Mouse (Mus musculus) hematopoietic stem cell, adult 5-6 weeks (primary cell): ENCODE data around the gene Smok3c. TPM values are rescaled to one million over a fixed set of nuclear protein-coding genes. Genes with fewer than 3 reads are reported as not detected.
"Not testable (repeated sequence)": the region's sequence is repeated elsewhere in the genome, so short reads cannot be mapped to it uniquely, and the experiment has no call there.

ENCODE experiments used
- ATAC-seq, 2 experiments: fragments of 125-278 bp in 1 of 2; replicated peaks in 1 of 2; 2 replicates each; pipeline ENCODE4 v1.8.0; 2016 to 2017; ENCODE audit warnings: inconsistent platforms in 2 of 2, mild to moderate bottlenecking in 2 of 2, moderate number of reproducible peaks in 2 of 2, low read depth in 1 of 2, moderate TSS enrichment in 1 of 2; ENCODE audit not compliant: low FRiP score in 2 of 2, poor library complexity in 2 of 2, severe bottlenecking in 2 of 2, insufficient read depth in 1 of 2, low TSS enrichment in 1 of 2
- total RNA-seq: library from RNA; stranded (forward); fragments of 172-1452, 232-1000 nt; gene quantifications from 2 replicates; pipeline ENCODE4 v1.2.3, GENCODE M21; 2017

Gene Smok3c
- total RNA-seq, 1 experiment from 2014 or later: not detected

DNA sequence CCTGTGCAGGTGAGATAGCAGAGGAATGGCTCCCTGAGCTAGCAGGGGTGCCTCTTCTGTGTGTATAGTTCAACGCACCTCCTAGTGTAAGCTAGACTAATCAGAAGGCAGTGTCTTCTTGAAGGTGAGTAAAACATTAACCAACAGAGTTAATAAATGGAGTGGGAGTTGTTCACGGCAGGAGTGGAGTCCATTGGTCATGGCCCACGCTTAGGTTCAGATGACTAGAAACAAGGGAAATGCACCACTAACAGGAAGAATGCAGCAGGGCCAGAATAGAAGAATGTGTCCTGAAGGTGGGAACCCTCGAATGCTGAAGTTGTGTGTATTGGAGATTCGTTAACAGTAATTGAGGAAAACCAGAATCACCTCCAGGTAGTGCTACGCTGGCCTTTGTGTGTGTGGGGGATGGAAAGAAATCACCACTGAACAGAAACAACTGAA, 36.1 kb downstream of the Smok3c start:
- no peak for ATAC-seq

DNA sequence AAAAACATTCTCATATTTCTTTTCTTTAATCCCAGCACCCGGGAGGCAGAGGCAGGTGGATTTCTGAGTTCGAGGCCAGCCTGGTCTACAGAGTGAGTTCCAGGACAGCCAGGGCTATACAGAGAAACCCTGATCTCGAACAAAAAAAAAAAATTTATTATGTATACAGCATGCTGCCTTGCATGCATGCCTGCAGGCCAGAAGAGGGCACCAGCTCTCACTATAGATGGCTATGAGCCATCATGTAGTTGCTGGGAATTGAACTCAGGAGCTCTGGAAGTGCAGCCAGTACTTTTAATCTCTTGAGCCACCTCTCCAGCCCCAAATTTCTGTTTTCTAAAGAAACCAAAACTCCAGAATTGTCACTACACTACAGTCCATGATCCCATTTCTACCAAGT, 37.3 kb downstream of the Smok3c start:
- ATAC-seq: no peak

DNA sequence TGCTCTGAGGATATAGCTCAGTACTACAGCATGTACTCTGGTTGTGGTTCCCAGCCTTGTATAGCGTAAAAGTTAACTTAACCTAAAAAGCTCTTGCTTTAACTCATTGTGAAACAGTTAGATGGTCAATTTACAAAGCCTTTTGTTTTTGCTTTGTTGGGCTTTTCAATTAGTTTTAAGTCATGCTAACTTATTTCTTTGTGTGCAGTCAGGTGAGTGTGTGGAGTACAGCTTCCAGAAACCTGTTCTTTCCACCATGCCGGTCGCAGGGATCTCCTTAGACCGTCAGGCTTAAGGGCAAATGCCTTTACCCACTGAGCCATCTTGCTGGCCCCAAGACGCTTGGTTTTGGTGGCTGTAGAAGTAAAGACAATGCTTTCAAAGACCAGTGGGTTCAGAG, 37.7 kb downstream of the Smok3c start:
- ATAC-seq: no peak

DNA sequence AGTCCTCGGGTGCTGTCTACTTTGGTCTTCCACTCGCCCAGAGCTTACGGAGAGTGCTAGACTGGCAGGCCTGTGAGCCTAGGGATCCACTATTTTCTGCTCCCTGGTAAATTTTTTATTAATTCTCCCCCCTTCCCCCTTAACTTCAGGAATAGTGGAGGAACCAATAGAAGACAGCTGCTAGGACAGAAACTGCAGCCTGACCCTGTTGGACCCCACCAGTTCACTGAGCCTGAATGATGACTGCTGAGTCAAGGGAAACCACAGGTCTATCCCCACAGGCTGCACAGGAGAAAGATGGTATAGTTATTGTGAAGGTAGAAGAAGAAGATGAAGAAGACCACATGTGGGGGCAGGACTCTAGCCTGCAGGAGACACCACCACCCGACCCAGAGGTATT, 39.8 kb downstream of the Smok3c start:
- no peak for ATAC-seq

DNA sequence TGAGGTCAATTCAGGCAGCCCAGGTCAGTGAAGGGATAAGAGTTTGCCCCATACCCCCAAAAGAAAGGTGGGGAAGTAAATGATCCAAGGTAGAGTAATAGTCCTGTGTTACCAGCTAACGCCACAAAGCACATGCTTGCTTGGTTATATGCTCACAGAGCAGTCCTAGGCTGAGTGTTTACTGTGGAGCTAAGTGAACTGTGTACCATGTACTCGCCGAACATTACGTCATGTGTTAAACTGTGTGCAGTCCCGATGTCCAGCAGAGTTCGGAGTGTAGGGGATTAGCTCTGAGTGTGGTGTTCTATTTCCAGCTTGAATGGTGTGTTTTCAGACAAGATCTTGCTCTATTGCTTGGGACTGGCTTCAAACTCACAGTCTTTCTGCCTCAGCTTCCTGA, 41.5 kb downstream of the Smok3c start:
- no peak for ATAC-seq

DNA sequence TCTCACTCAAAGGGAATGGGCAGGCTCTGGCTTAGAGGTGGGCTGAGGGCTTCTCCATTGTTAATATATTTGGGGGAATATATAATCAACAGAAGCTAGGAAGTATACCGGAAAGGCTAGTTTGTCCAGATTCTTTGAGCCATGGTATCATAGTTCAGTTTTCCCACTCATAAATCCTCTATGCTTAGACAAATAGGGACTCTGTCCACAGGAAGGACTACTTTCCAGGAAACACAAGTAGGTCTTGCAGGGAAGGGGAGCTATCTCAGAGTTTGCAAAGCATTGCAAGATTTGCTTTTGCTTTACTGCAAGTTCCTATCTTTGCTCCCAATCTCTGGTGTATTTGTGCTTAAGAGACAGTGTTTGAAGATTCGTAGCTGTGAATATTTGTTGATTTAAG, 52.0 kb downstream of the Smok3c start:
- no peak for ATAC-seq

DNA sequence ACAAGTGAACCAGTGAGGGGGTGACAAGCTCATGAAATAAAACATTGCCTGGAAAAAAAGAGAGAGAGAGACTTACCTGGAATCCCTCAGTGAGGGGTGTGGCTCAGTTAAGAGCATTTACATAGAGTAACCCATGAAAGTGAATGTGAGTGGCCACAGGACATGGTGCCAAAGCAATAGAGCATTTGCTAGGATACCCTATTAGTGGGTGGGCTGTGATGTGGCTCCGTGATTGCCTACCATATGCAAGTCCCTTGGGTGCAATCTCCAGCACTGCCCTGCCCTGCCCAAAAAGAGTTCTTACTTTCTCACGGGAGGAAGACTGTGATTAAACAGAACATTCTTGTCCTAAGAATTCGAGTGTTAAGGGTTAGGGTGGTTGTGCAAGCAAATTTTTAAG, 54.1 kb downstream of the Smok3c start:
- ATAC-seq: no peak

DNA sequence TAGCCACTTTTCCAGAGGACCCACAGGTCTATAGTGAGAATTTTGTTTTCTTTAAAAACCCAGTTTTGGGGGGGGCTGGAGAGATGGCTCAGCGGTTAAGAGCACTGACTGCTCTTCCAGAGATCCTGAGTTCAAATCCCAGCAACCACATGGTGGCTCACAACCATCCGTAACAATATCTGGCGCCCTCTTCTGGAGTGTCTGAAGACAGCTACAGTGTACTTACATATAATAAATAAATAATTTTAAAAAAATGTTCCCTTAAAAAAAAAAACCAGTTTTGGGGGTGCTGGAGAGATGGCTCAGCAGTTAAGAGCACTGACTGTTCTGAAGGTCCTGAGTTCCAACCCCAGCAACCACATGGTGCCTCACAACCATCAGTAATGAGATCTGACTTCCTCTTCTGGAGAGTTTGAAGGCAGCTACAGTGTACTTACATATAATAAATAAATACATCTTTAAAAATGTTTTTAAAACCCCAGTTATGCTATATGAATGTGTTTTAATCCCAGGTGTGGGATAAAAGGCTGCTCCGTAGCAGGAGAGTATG, 56.9 kb downstream of the Smok3c start:
- not testable (repeated sequence) for ATAC-seq

Other genes with a start within 250 kb of the Smok3c start
- 17.7 and 22.2 TPM in 2 replicates for gene Pilra, start 216.9 kb upstream of the Smok3c start, total RNA-seq
- 6.0 and 12.3 TPM in 2 replicates for gene Pilrb1, start 195.1 kb upstream of the Smok3c start, total RNA-seq
- gene Pilrb2, start 181.4 kb upstream of the Smok3c start, total RNA-seq: 3.7 and 17.8 TPM in 2 replicates
- gene Cyp3a13, start 131.6 kb upstream of the Smok3c start, total RNA-seq: not detected in 2 replicates
- not detected in 2 replicates for gene Gjc3, start 90.1 kb upstream of the Smok3c start, total RNA-seq
- gene Azgp1, start 71.7 kb upstream of the Smok3c start, total RNA-seq: not detected in 2 replicates
- not detected in 2 replicates for gene Smok3a, start 31.9 kb upstream of the Smok3c start, total RNA-seq
- not detected in 2 replicates for gene Smok3b, start 31.8 kb upstream of the Smok3c start, total RNA-seq
- gene Zkscan1, start 31.9 kb downstream of the Smok3c start, total RNA-seq: 45.8 and 48.2 TPM in 2 replicates
- 17.3 and 18.4 TPM in 2 replicates for gene Zscan21, start 63.7 kb downstream of the Smok3c start, total RNA-seq
- gene Zfp113, start 102.5 kb downstream of the Smok3c start, total RNA-seq: 14.4 and 16.0 TPM in 2 replicates
- gene Cops6, start 107.9 kb downstream of the Smok3c start, total RNA-seq: 32.6 and 52.6 TPM in 2 replicates
- gene Ap4m1, start 118.8 kb downstream of the Smok3c start, total RNA-seq: 34.8 and 50.0 TPM in 2 replicates
- 449 and 495 TPM in 2 replicates for gene Mcm7, start 119.2 kb downstream of the Smok3c start, total RNA-seq
- gene Taf6, start 134.3 kb downstream of the Smok3c start, total RNA-seq: 30.3 and 40.9 TPM in 2 replicates
- 46.3 and 53.8 TPM in 2 replicates for gene Cnpy4, start 134.3 kb downstream of the Smok3c start, total RNA-seq
- gene Mblac1, start 141.1 kb downstream of the Smok3c start, total RNA-seq: 2.8 and 3.5 TPM in 2 replicates
- 6.4 and 8.7 TPM in 2 replicates for gene Nxpe5, start 172.7 kb downstream of the Smok3c start, total RNA-seq
- gene Lamtor4, start 202.3 kb downstream of the Smok3c start, total RNA-seq: 31.2 and 41.6 TPM in 2 replicates
- gene BC037034, start 210.8 kb downstream of the Smok3c start, total RNA-seq: 34.1 and 38.8 TPM in 2 replicates
- gene Gal3st4, start 219.6 kb downstream of the Smok3c start, total RNA-seq: 0.44 TPM in 1 of 2 replicates, not detected in the other
- not detected in 2 replicates for gene Gm43720, start 226.8 kb downstream of the Smok3c start, total RNA-seq
- gene Gpc2, start 226.8 kb downstream of the Smok3c start, total RNA-seq: 5.8 and 7.1 TPM in 2 replicates
- 8.7 and 25.5 TPM in 2 replicates for gene Stag3, start 227.0 kb downstream of the Smok3c start, total RNA-seq